Mouse (Mus musculus): ENCODE results near the gene Plin5. TPM values are rescaled to one million over a fixed set of nuclear protein-coding genes. Genes with fewer than 3 reads are reported as not detected.

The Plin5 gene
- polyA plus RNA-seq, 1 experiment from 2014 or later, result 2.4 TPM

- Histone ChIP-seq H3K4me3 (replicated peaks) (no peak overlapping the region), H3K9ac (replicated peaks) (no peak overlapping the region), H3K4me2 (no peak overlapping the region), H3K9me3 (replicated peaks) (no peaks in the 10 kb centered on the region), H3K4me1 (peaks cover 31% of the 10 kb centered on the region), H3K36me3 (no peaks in the 10 kb centered on the region), H3K27me3 (replicated peaks) (peaks cover 47% of the 10 kb centered on the region), H3K27ac (replicated peaks) (no peak overlapping the region)
- WGBS, result 14% methylated on average over 9 of the region's 9 CpGs
- ATAC-seq (ENCODE audit: low FRiP score), result no peak
These were observed 28.7 kb upstream of the Plin5 start for GRCm38 (mm10) chr17:56146131-56146530.

- WGBS, result 81% methylated on average over 9 of the region's 9 CpGs
These were observed 27.1 kb upstream of the Plin5 start for GRCm38 (mm10) chr17:56144546-56144945.

GRCm38 (mm10) chr17:56141702-56142605 is 24.6 kb upstream of the Plin5 start:
- H3K27me3 ChIP-seq (replicated peaks), result peaks cover 17% of the 10 kb centered on the region
- H3K27ac ChIP-seq (replicated peaks), result no peak overlapping the region
- peak overlapping the region; percentile 42 for H3K9ac ChIP-seq (replicated peaks)
- peak overlapping the region; percentile 47 for H3K4me3 ChIP-seq (replicated peaks)
- under 1% methylated on average over 36 of the region's 47 CpGs for WGBS
- H3K36me3 ChIP-seq, result no peaks in the 10 kb centered on the region
- ATAC-seq (ENCODE audit: low FRiP score), result peak; percentile 65
- peaks cover 46% of the 10 kb centered on the region for H3K4me1 ChIP-seq
- H3K9me3 ChIP-seq (replicated peaks), result no peaks in the 10 kb centered on the region
- H3K4me2 ChIP-seq, result peak overlapping the region; percentile 73

More at GRCm38 (mm10) chr17:56144546-56144945, 27.1 kb upstream of the Plin5 start:
- H3K4me2 ChIP-seq, result no peak overlapping the region
- H3K9ac ChIP-seq (replicated peaks), result no peak overlapping the region
- peaks cover 36% of the 10 kb centered on the region for H3K27me3 ChIP-seq (replicated peaks)
- no peaks in the 10 kb centered on the region for H3K36me3 ChIP-seq
- peaks cover 34% of the 10 kb centered on the region for H3K4me1 ChIP-seq
- no peak overlapping the region for H3K27ac ChIP-seq (replicated peaks)
- H3K4me3 ChIP-seq (replicated peaks), result no peak overlapping the region
- ATAC-seq (ENCODE audit: low FRiP score), result no peak
- H3K9me3 ChIP-seq (replicated peaks), result no peaks in the 10 kb centered on the region

- ATAC-seq (ENCODE audit: low FRiP score), result peak; percentile 55
- peak within 1 kb of the TSS; percentile 90 for H3K4me3 ChIP-seq (replicated peaks)
- H3K9ac ChIP-seq (replicated peaks), result peak within 1 kb of the TSS; percentile 91
- 1% methylated on average over 79 of the region's 79 CpGs for WGBS
- peak within 1 kb of the TSS; percentile 84 for H3K27ac ChIP-seq (replicated peaks)
- no peaks in the 10 kb centered on the region for H3K9me3 ChIP-seq (replicated peaks)
- H3K4me2 ChIP-seq, result peak within 1 kb of the TSS; percentile 76
- peaks cover 8% of the 10 kb centered on the region for H3K27me3 ChIP-seq (replicated peaks)
- peaks cover 55% of the 10 kb centered on the region for H3K4me1 ChIP-seq
- no peaks in the 10 kb centered on the region for H3K36me3 ChIP-seq
These were observed 22.6 kb upstream of the Plin5 start, which contains the start of gene Sema6b for GRCm38 (mm10) chr17:56139858-56140595. TSS of gene Sema6b (minus strand) at chr17:56140343.

- Histone ChIP-seq H3K9me3 (replicated peaks) (no peaks in the 10 kb centered on the region), H3K27me3 (replicated peaks) (peaks cover 8% of the 10 kb centered on the region), H3K4me2 (peak overlapping the region; percentile 76), H3K9ac (replicated peaks) (peak overlapping the region; percentile 91), H3K36me3 (no peaks in the 10 kb centered on the region), H3K27ac (replicated peaks) (peak overlapping the region; percentile 84), H3K4me3 (replicated peaks) (peak overlapping the region; percentile 90), H3K4me1 (peaks cover 62% of the 10 kb centered on the region)
- ATAC-seq (ENCODE audit: low FRiP score), result peak; percentile 43
- WGBS, result 5% methylated on average over 21 of the region's 21 CpGs
These were observed 22.0 kb upstream of the Plin5 start for GRCm38 (mm10) chr17:56139355-56139754.

GRCm38 (mm10) chr17:56137839-56138613 is 20.6 kb upstream of the Plin5 start:
- H3K9ac ChIP-seq (replicated peaks), result peak overlapping the region; percentile 23; the same call in 1 of the 2 replicates
- no peaks in the 10 kb centered on the region for H3K36me3 ChIP-seq
- 20% methylated on average over 25 of the region's 25 CpGs for WGBS
- H3K4me2 ChIP-seq, result peak overlapping the region; percentile 76
- H3K27ac ChIP-seq (replicated peaks), result no peak overlapping the region
- no peak for ATAC-seq (ENCODE audit: low FRiP score)
- no peaks in the 10 kb centered on the region for H3K9me3 ChIP-seq (replicated peaks)
- peak overlapping the region; percentile 90 for H3K4me3 ChIP-seq (replicated peaks)
- H3K4me1 ChIP-seq, result peaks cover 75% of the 10 kb centered on the region
- peaks cover 8% of the 10 kb centered on the region for H3K27me3 ChIP-seq (replicated peaks)

- H3K9ac ChIP-seq (replicated peaks), result no peak overlapping the region
- 0 out of 2 replicates have a peak, but pooled peaks cover 3% of the 10 kb centered on the region for H3K36me3 ChIP-seq
- no peak overlapping the region for H3K27ac ChIP-seq (replicated peaks)
- H3K9me3 ChIP-seq (replicated peaks), result no peaks in the 10 kb centered on the region
- no peak for ATAC-seq (ENCODE audit: low FRiP score)
- 93% methylated on average over 7 of the region's 7 CpGs for WGBS
- H3K4me2 ChIP-seq, result no peak overlapping the region
- no peak overlapping the region for H3K4me3 ChIP-seq (replicated peaks)
- peaks cover 69% of the 10 kb centered on the region for H3K4me1 ChIP-seq
- H3K27me3 ChIP-seq (replicated peaks), result peaks cover 7% of the 10 kb centered on the region
These were observed 19.2 kb upstream of the Plin5 start for GRCm38 (mm10) chr17:56136558-56136957.

GRCm38 (mm10) chr17:56134463-56134971 is 17.1 kb upstream of the Plin5 start:
- Histone ChIP-seq H3K4me3 (replicated peaks) (peak overlapping the region; percentile 20), H3K27me3 (replicated peaks) (no peaks in the 10 kb centered on the region), H3K4me1 (peaks cover 61% of the 10 kb centered on the region), H3K36me3 (peaks cover 23% of the 10 kb centered on the region), H3K9me3 (replicated peaks) (no peaks in the 10 kb centered on the region), H3K27ac (replicated peaks) (0 out of 2 replicates have a peak overlapping the region, but pooled peaks have one; percentile 18), H3K9ac (replicated peaks) (no peak overlapping the region; the same call in 1 of the 2 replicates), H3K4me2 (peak overlapping the region; percentile 53)
- no peak for ATAC-seq (ENCODE audit: low FRiP score)
- 2% methylated on average over 27 of the region's 27 CpGs for WGBS

- no peaks in the 10 kb centered on the region for H3K9me3 ChIP-seq (replicated peaks)
- H3K36me3 ChIP-seq, result peaks cover 30% of the 10 kb centered on the region
- WGBS, result 25% methylated on average over 19 of the region's 21 CpGs
- peak overlapping the region; percentile 24 for H3K27ac ChIP-seq (replicated peaks)
- H3K27me3 ChIP-seq (replicated peaks), result no peaks in the 10 kb centered on the region
- H3K4me2 ChIP-seq, result peak overlapping the region; percentile 53
- H3K9ac ChIP-seq (replicated peaks), result no peak overlapping the region; the same call in 1 of the 2 replicates
- 0 out of 2 replicates have a peak, but pooled peaks have one; percentile 29 for ATAC-seq (ENCODE audit: low FRiP score)
- H3K4me3 ChIP-seq (replicated peaks), result peak overlapping the region; percentile 20
- peaks cover 53% of the 10 kb centered on the region for H3K4me1 ChIP-seq
These were observed 16.3 kb upstream of the Plin5 start for GRCm38 (mm10) chr17:56133457-56134363.

GRCm38 (mm10) chr17:56132661-56133060 is 15.3 kb upstream of the Plin5 start:
- no peak overlapping the region for H3K4me3 ChIP-seq (replicated peaks)
- H3K27ac ChIP-seq (replicated peaks), result no peak overlapping the region
- ATAC-seq (ENCODE audit: low FRiP score), result no peak
- H3K9me3 ChIP-seq (replicated peaks), result no peaks in the 10 kb centered on the region
- no peaks in the 10 kb centered on the region for H3K27me3 ChIP-seq (replicated peaks)
- WGBS, result 5% methylated on average over 14 of the region's 14 CpGs
- no peak overlapping the region for H3K9ac ChIP-seq (replicated peaks)
- peaks cover 42% of the 10 kb centered on the region for H3K4me1 ChIP-seq
- H3K36me3 ChIP-seq, result peaks cover 40% of the 10 kb centered on the region
- no peak overlapping the region for H3K4me2 ChIP-seq
